Mouse (Mus musculus) thymus, adult 2 months (tissue): ENCODE measurements at regions not wholly inside any gene's neighbourhood (a gene's known extent, or its start where the extent isn't known, plus 50 kb on each side); places are given as distances from the start of the nearest gene placed in this dataset.

Experiments used
- CTCF ChIP-seq: fragments of 200-500 bp; IDR thresholded peaks from 2 replicates; pipeline ENCODE4 v1.5.1; 2012; ENCODE audit warnings: mild to moderate bottlenecking, control low read depth, low read length, moderate library complexity, borderline replicate concordance; ENCODE audit not compliant: control insufficient read depth, poor library complexity, insufficient read depth; ENCODE audit errors: extremely low read depth
- POLR2A ChIP-seq: fragments of 200-500 bp; IDR thresholded peaks from 2 replicates; pipeline ENCODE4 v1.6.1; 2012; ENCODE audit warnings: mild to moderate bottlenecking, low read length, control low read depth, moderate library complexity; ENCODE audit not compliant: control insufficient read depth, poor library complexity, insufficient read depth; ENCODE audit errors: extremely low read depth

DNA sequence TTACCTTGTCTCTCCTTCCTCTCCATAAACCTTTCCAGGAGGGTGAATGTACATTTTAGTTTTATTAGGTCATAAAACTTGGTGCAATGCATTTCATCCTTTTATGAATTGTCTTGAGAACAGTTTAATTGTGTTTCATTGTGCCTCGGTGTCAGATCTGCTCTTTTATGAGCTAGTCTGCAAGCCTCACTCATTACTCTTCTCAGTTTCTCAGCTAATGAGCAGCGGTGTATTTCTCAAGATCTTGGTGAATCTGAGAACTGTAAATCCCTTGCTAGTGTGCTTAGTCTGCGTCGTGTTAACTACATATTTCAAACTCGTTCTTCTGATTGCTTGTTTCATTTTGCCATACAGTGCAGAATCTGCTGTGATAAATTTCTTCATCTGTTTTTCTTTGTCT lies 984.4 kb downstream of the Basp1 start:
- TF ChIP-seq CTCF (no peak), POLR2A (no peak)
